26 mouse cellular contexts compared by ENCODE assay signal in the genomic region with DNA sequence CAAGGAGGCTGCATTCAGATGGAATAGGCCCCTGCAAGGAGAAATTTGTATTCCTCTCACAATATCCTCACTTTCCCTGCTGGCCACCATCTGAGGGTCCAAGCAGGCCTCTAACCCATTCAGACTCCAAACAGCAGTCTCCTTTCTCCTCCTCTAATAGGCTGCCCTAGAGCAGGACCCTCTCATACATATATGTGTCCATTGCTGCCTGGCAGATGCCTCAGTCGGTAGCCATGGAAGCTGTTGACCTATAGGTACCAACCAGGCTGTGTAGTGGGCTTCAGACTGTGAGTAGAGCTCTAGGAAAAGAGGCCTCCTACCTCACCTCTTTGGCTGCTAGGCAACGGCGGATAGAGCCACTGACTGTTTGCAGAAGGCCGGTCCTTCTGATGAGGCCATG.
DNase-seq lines count a peak whose midpoint lies in the region; ATAC-seq and TF ChIP-seq lines count a peak whose summit lies in the region.
"Had no signal": no experiment of that assay in that cellular context is flagged by ENCODE, and none has a peak within 500 bp of the region (broad histone marks: within the 10 kb centered on the region; RNA-seq: fewer than 3 reads in every experiment).

No protein-coding gene starts in this region.

- no peak for TF ChIP-seq CTCF in brain, embryonic 14.5 days (IDR thresholded peaks at IDR 0.05; ENCODE audit: borderline replicate concordance, extremely low read depth, insufficient read depth, insufficient read length)
- TF ChIP-seq CTCF in lung, adult 2 months (IDR thresholded peaks at IDR 0.05; ENCODE audit: insufficient read depth, low read length) = no peak

- peak; percentile 65; the same call in 1 of the 2 replicates for ATAC-seq in forebrain, embryonic 12.5 days (ENCODE audit: low FRiP score)
- 0 out of 2 replicates have a peak, but pooled peaks have one; percentile 42 for ATAC-seq in hindbrain, embryonic 15.5 days (ENCODE audit: low FRiP score, low read depth)
- ATAC-seq in midbrain, embryonic 14.5 days (ENCODE audit: low FRiP score, low TSS enrichment) = no peak
- ATAC-seq: activated CD4-positive, CD25-positive, alpha-beta regulatory T cell, adult 4 months; intestine, embryonic 16.5 days had no signal

- H3K9ac ChIP-seq in forebrain, embryonic 12.5 days = no peak overlapping the region
- no peak overlapping the region for H3K9ac ChIP-seq in hindbrain, embryonic 15.5 days
- no peak overlapping the region for H3K9ac ChIP-seq in midbrain, embryonic 14.5 days (replicated peaks; ENCODE audit: low read length)
- H3K9ac ChIP-seq: embryonic facial prominence, embryonic 13.5 days; neural tube, embryonic 13.5 days had no signal

- WGBS in forebrain, embryonic 12.5 days = 71% methylated on average over 4 of the region's 4 CpGs
- WGBS in forebrain, embryonic 10.5 days = 90% methylated on average over 4 of the region's 4 CpGs
- 77% methylated on average over 4 of the region's 4 CpGs for WGBS in hindbrain, embryonic 15.5 days
- 78% methylated on average over 4 of the region's 4 CpGs for WGBS in hindbrain, embryonic 10.5 days
- 79% methylated on average over 4 of the region's 4 CpGs for WGBS in midbrain, embryonic 14.5 days
- WGBS in lung, adult 2 months = 81% methylated on average over 4 of the region's 4 CpGs

- no peaks in the 10 kb centered on the region for H3K9me3 ChIP-seq in forebrain, embryonic 12.5 days
- no peaks in the 10 kb centered on the region for H3K9me3 ChIP-seq in forebrain, embryonic 10.5 days
- no peaks in the 10 kb centered on the region for H3K9me3 ChIP-seq in hindbrain, embryonic 15.5 days
- H3K9me3 ChIP-seq in hindbrain, embryonic 10.5 days = no peaks in the 10 kb centered on the region
- no peaks in the 10 kb centered on the region for H3K9me3 ChIP-seq in midbrain, embryonic 14.5 days (ENCODE audit: control insufficient read depth, low read length)
- H3K9me3 ChIP-seq: embryonic facial prominence, embryonic 13.5 days; neural tube, embryonic 13.5 days had no signal

- H3K4me3 ChIP-seq in forebrain, embryonic 12.5 days (replicated peaks) = no peak overlapping the region
- H3K4me3 ChIP-seq in forebrain, embryonic 10.5 days = no peak overlapping the region
- H3K4me3 ChIP-seq in hindbrain, embryonic 15.5 days = no peak overlapping the region
- H3K4me3 ChIP-seq in hindbrain, embryonic 10.5 days = no peak overlapping the region
- H3K4me3 ChIP-seq in midbrain, embryonic 14.5 days (replicated peaks; ENCODE audit: low read depth, low read length) = no peak overlapping the region
- H3K4me3 ChIP-seq in lung, adult 2 months (replicated peaks; ENCODE audit: extremely low read depth, low read depth, low read length) = no peak overlapping the region
- H3K4me3 ChIP-seq: embryonic facial prominence, embryonic 13.5 days; neural tube, embryonic 13.5 days had no signal

- H3K4me2 ChIP-seq in forebrain, embryonic 12.5 days = no peak overlapping the region
- H3K4me2 ChIP-seq in hindbrain, embryonic 15.5 days = no peak overlapping the region
- no peak overlapping the region for H3K4me2 ChIP-seq in midbrain, embryonic 14.5 days (ENCODE audit: low read length)
- H3K4me2 ChIP-seq: embryonic facial prominence, embryonic 13.5 days; liver, embryonic 11.5 days; neural tube, embryonic 13.5 days had no signal

- no peaks in the 10 kb centered on the region for H3K27me3 ChIP-seq in forebrain, embryonic 12.5 days
- H3K27me3 ChIP-seq in forebrain, embryonic 10.5 days (ENCODE audit: poor library complexity, severe bottlenecking) = no peaks in the 10 kb centered on the region
- H3K27me3 ChIP-seq in hindbrain, embryonic 15.5 days = no peaks in the 10 kb centered on the region
- H3K27me3 ChIP-seq in hindbrain, embryonic 10.5 days (ENCODE audit: insufficient read depth, poor library complexity, severe bottlenecking) = no peaks in the 10 kb centered on the region
- H3K27me3 ChIP-seq in midbrain, embryonic 14.5 days (ENCODE audit: control insufficient read depth, insufficient read depth, low read length) = no peaks in the 10 kb centered on the region
- H3K27me3 ChIP-seq: embryonic facial prominence, embryonic 13.5 days; neural tube, embryonic 13.5 days had no signal

- no peak for TF ChIP-seq POLR2A in brain, embryonic 14.5 days (IDR thresholded peaks at IDR 0.05; ENCODE audit: borderline replicate concordance, extremely low read depth, insufficient read depth, insufficient read length, poor library complexity, severe bottlenecking)
- no peak for TF ChIP-seq POLR2A in lung, adult 2 months (IDR thresholded peaks at IDR 0.05; ENCODE audit: borderline replicate concordance, extremely low read depth, low read depth, low read length)

- no peak overlapping the region for H3K27ac ChIP-seq in forebrain, embryonic 12.5 days
- no peak overlapping the region for H3K27ac ChIP-seq in forebrain, embryonic 10.5 days
- no peak overlapping the region for H3K27ac ChIP-seq in hindbrain, embryonic 15.5 days (replicated peaks)
- H3K27ac ChIP-seq in hindbrain, embryonic 10.5 days = no peak overlapping the region
- 0 out of 2 replicates have a peak overlapping the region, but pooled peaks have one; percentile 22 for H3K27ac ChIP-seq in midbrain, embryonic 14.5 days (replicated peaks; ENCODE audit: low read depth, low read length)
- H3K27ac ChIP-seq: embryonic facial prominence, embryonic 13.5 days; kidney, postnatal 0 days; neural tube, embryonic 13.5 days had no signal

- DNase-seq in forebrain, embryonic 10.5 days (ENCODE audit: extremely low spot score, low spot score) = no peak
- DNase-seq in hindbrain, embryonic 10.5 days (ENCODE audit: low spot score) = no peak
- DNase-seq in brain, embryonic 14.5 days (ENCODE audit: low read depth) = peak; percentile 72
- peak; percentile 18 for DNase-seq in midbrain, embryonic 14.5 days
- DNase-seq in lung, adult 2 months = no peak
- DNase-seq in right cerebral cortex, postnatal 4 days = no peak
- DNase-seq: adrenal gland, adult 8-10 months; cerebellum, adult 11 months; cerebellum, adult 9-10 months; cerebellum, postnatal 36 days; gastrocnemius, postnatal 10 days; heart, postnatal 14 days; kidney, adult 8-10 months; kidney, postnatal 4 days; left cerebral cortex, postnatal 4 days; lung, postnatal 36 days; thymus, adult 2 months; thymus, postnatal 36 days had no signal

- H3K36me3 ChIP-seq in forebrain, embryonic 12.5 days (replicated peaks) = no peaks in the 10 kb centered on the region
- no peaks in the 10 kb centered on the region for H3K36me3 ChIP-seq in forebrain, embryonic 10.5 days (replicated peaks)
- no peaks in the 10 kb centered on the region for H3K36me3 ChIP-seq in hindbrain, embryonic 15.5 days
- no peaks in the 10 kb centered on the region for H3K36me3 ChIP-seq in hindbrain, embryonic 10.5 days
- no peaks in the 10 kb centered on the region for H3K36me3 ChIP-seq in midbrain, embryonic 14.5 days (ENCODE audit: control insufficient read depth, insufficient read depth, low read length)
- H3K36me3 ChIP-seq: embryonic facial prominence, embryonic 13.5 days; neural tube, embryonic 13.5 days had no signal

- H3K4me1 ChIP-seq in forebrain, embryonic 12.5 days = peaks cover 13% of the 10 kb centered on the region; the same call in 1 of the 2 replicates
- H3K4me1 ChIP-seq in forebrain, embryonic 10.5 days = peaks cover 16% of the 10 kb centered on the region
- H3K4me1 ChIP-seq in hindbrain, embryonic 15.5 days (replicated peaks) = peaks cover 12% of the 10 kb centered on the region
- peaks cover 16% of the 10 kb centered on the region for H3K4me1 ChIP-seq in hindbrain, embryonic 10.5 days (replicated peaks)
- peaks cover 4% of the 10 kb centered on the region; the same call in 1 of the 2 replicates for H3K4me1 ChIP-seq in midbrain, embryonic 14.5 days (ENCODE audit: control insufficient read depth, insufficient read depth, low read length)
- H3K4me1 ChIP-seq in lung, adult 2 months (ENCODE audit: control insufficient read depth, insufficient read depth, low read length) = no peaks in the 10 kb centered on the region

Comparison
In these comparisons a context has a peak if more than half of its experiments do, and no peak if none do; other contexts are left out.
1. DNase-seq: peak in brain, embryonic 14.5 days (single experiment) and midbrain, embryonic 14.5 days (single experiment); none in forebrain, embryonic 10.5 days (single experiment), hindbrain, embryonic 10.5 days (single experiment), lung, adult 2 months (single experiment) and right cerebral cortex, postnatal 4 days (single experiment).